Mouse (Mus musculus) CH12.LX (cell line): ENCODE results near the gene Rhobtb3. TPM values are rescaled to one million over a fixed set of nuclear protein-coding genes. Genes with fewer than 3 reads are reported as not detected.

Source experiments
- DNase-seq: peaks from one replicate; pipeline ENCODE4 v3.0.0-alpha.2; 2013; ENCODE audit errors: extremely low read depth
- H3K27ac ChIP-seq: 2 replicates; pipeline ENCODE4 v1.5.1; 2012; ENCODE audit warnings: low read depth, mild to moderate bottlenecking, control low read depth, moderate library complexity; ENCODE audit not compliant: insufficient read depth
- H3K27me3 ChIP-seq: replicated peaks from 2 replicates; pipeline ENCODE3; 2012; ENCODE audit warnings: inconsistent platforms
- H3K36me3 ChIP-seq, 2 experiments: replicated peaks in 1 of 2; 2 replicates each; pipeline versions ENCODE3 to v1.6.1; 2012; ENCODE audit warnings: inconsistent platforms in 1 of 2, low read length in 1 of 2, mild to moderate bottlenecking in 1 of 2, mixed read lengths in 1 of 2, moderate library complexity in 1 of 2; ENCODE audit not compliant: control insufficient read depth in 1 of 2, insufficient read depth in 1 of 2
- H3K4me1 ChIP-seq, 2 experiments: 2 replicates each; pipeline ENCODE4 v1.6.1; 2012; ENCODE audit warnings: inconsistent platforms in 1 of 2, moderate library complexity in 1 of 2; ENCODE audit not compliant: insufficient read depth in 2 of 2, control insufficient read depth in 1 of 2
- H3K4me2 ChIP-seq: 2 replicates; pipeline ENCODE4 v1.6.1; 2012; ENCODE audit warnings: low read depth, mild to moderate bottlenecking, control low read depth; ENCODE audit not compliant: poor library complexity, insufficient read depth, severe bottlenecking
- H3K4me3 ChIP-seq, 3 experiments: fragments of 150-350 bp in 1 of 3; sonication (generic) in 1 of 3; replicated peaks in 1 of 3; 2 replicates each; pipeline versions ENCODE3 to v1.5.1; 2011 to 2012; ENCODE audit warnings: low read depth in 2 of 3, low read length in 2 of 3, mild to moderate bottlenecking in 2 of 3, moderate library complexity in 2 of 3, control low read depth in 1 of 3, improper control_type of control experiment in 1 of 3, inconsistent platforms in 1 of 3, mixed read lengths in 1 of 3; ENCODE audit not compliant: poor library complexity in 1 of 3
- H3K79me2 ChIP-seq: replicated peaks from 2 replicates; pipeline ENCODE4 v1.6.1; 2012; ENCODE audit warnings: mild to moderate bottlenecking, moderate library complexity; ENCODE audit not compliant: control insufficient read depth, poor library complexity, insufficient read depth, severe bottlenecking; ENCODE audit errors: extremely low read depth
- H3K9ac ChIP-seq: 2 replicates; pipeline ENCODE4 v1.6.1; 2012; ENCODE audit warnings: low read depth, mild to moderate bottlenecking, control low read depth, moderate library complexity; ENCODE audit not compliant: insufficient read depth
- H3K9me3 ChIP-seq: replicated peaks from 2 replicates; pipeline ENCODE3; 2012; ENCODE audit warnings: low read length, inconsistent platforms, mixed read lengths
- BHLHE40 ChIP-seq: IDR thresholded peaks from 2 replicates; pipeline ENCODE4 v1.6.1; 2011; ENCODE audit warnings: mild to moderate bottlenecking, low read depth, low read length, improper control_type of control experiment
- CHD1 ChIP-seq: IDR thresholded peaks from 2 replicates; pipeline ENCODE4 v1.6.1; 2012; ENCODE audit warnings: low read depth, low read length, improper control_type of control experiment, inconsistent platforms
- CHD2 ChIP-seq: IDR thresholded peaks from 2 replicates; pipeline ENCODE4 v1.6.1; 2011; ENCODE audit warnings: low read length, improper control_type of control experiment
- E2F4 ChIP-seq: IDR thresholded peaks from 2 replicates; pipeline ENCODE4 v1.6.1; 2011; ENCODE audit warnings: low read depth, low read length, improper control_type of control experiment; ENCODE audit not compliant: insufficient replicate concordance
- ELF1 ChIP-seq: IDR thresholded peaks from 2 replicates; pipeline ENCODE4 v1.6.1; 2014; ENCODE audit warnings: low read depth, mild to moderate bottlenecking, inconsistent platforms, low read length, improper control_type of control experiment
- EP300 ChIP-seq: IDR thresholded peaks from 2 replicates; pipeline ENCODE4 v1.6.1; 2011; ENCODE audit warnings: low read length, improper control_type of control experiment
- ETS1 ChIP-seq: conservative IDR thresholded peaks from 2 replicates; pipeline ENCODE4 v1.6.1; 2012; ENCODE audit warnings: low read depth, mild to moderate bottlenecking, inconsistent platforms, low read length, improper control_type of control experiment, moderate library complexity
- GABPA ChIP-seq: IDR thresholded peaks from 2 replicates; pipeline ENCODE4 v1.6.1; 2012; ENCODE audit warnings: low read depth, low read length, improper control_type of control experiment, inconsistent platforms; ENCODE audit not compliant: insufficient replicate concordance
- HCFC1 ChIP-seq: IDR thresholded peaks from 2 replicates; pipeline ENCODE4 v1.6.1; 2012; ENCODE audit warnings: low read depth, mild to moderate bottlenecking, inconsistent platforms, low read length, improper control_type of control experiment
- IRF4 ChIP-seq: IDR thresholded peaks from 2 replicates; pipeline ENCODE4 v1.6.1; 2014; ENCODE audit warnings: low read depth, mild to moderate bottlenecking, inconsistent platforms, low read length, improper control_type of control experiment
- JUN ChIP-seq: IDR thresholded peaks from 2 replicates; pipeline ENCODE4 v1.6.1; 2011; ENCODE audit warnings: low read depth, mild to moderate bottlenecking, low read length, improper control_type of control experiment, moderate library complexity; ENCODE audit not compliant: insufficient read depth
- JUND ChIP-seq: conservative IDR thresholded peaks from 2 replicates; pipeline ENCODE4 v1.6.1; 2011; ENCODE audit warnings: low read depth, low read length, improper control_type of control experiment
- KAT2A ChIP-seq: IDR thresholded peaks from 2 replicates; pipeline ENCODE4 v1.6.1; 2012; ENCODE audit warnings: low read length, improper control_type of control experiment, inconsistent platforms; ENCODE audit not compliant: insufficient replicate concordance
- MAX ChIP-seq: IDR thresholded peaks from 2 replicates; pipeline ENCODE4 v1.6.1; 2011; ENCODE audit warnings: low read length, improper control_type of control experiment
- MEF2A ChIP-seq: IDR thresholded peaks from 2 replicates; pipeline ENCODE4 v1.6.1; 2014; ENCODE audit warnings: low read depth, mild to moderate bottlenecking, inconsistent platforms, low read length, improper control_type of control experiment, borderline replicate concordance
- PAX5 ChIP-seq: IDR thresholded peaks from 2 replicates; pipeline ENCODE4 v1.6.1; 2012; ENCODE audit warnings: low read length, inconsistent platforms, mixed read lengths
- POLR2A ChIP-seq: IDR thresholded peaks from 2 replicates; pipeline ENCODE4 v1.6.1; 2011; ENCODE audit warnings: low read depth, mild to moderate bottlenecking, improper control_type of control experiment, low read length
- RAD21 ChIP-seq: IDR thresholded peaks from 2 replicates; pipeline ENCODE4 v1.6.1; 2011; ENCODE audit warnings: low read depth, mild to moderate bottlenecking, low read length, improper control_type of control experiment, moderate library complexity
- RCOR1 ChIP-seq: conservative IDR thresholded peaks from 2 replicates; pipeline ENCODE4 v1.6.1; 2012; ENCODE audit warnings: low read depth, mild to moderate bottlenecking, inconsistent platforms, low read length, improper control_type of control experiment
- SIN3A ChIP-seq: IDR thresholded peaks from 2 replicates; pipeline ENCODE4 v1.6.1; 2012; ENCODE audit warnings: low read length, improper control_type of control experiment, inconsistent platforms
- SMC3 ChIP-seq: IDR thresholded peaks from 2 replicates; pipeline ENCODE4 v1.6.1; 2011; ENCODE audit warnings: low read depth, low read length, improper control_type of control experiment
- TBP ChIP-seq: conservative IDR thresholded peaks from 2 replicates; pipeline ENCODE4 v1.6.1; 2011; ENCODE audit warnings: low read depth, low read length, improper control_type of control experiment
- USF1 ChIP-seq: IDR thresholded peaks from 2 replicates; pipeline ENCODE4 v1.6.1; 2014; ENCODE audit warnings: low read depth, mild to moderate bottlenecking, inconsistent platforms, low read length, improper control_type of control experiment
- USF2 ChIP-seq: conservative IDR thresholded peaks from 2 replicates; pipeline ENCODE4 v1.6.1; 2011; ENCODE audit warnings: low read depth, low read length, improper control_type of control experiment
- ZC3H11A ChIP-seq: IDR thresholded peaks from 2 replicates; pipeline ENCODE4 v1.6.1; 2012; ENCODE audit warnings: low read depth, mild to moderate bottlenecking, inconsistent platforms, low read length, improper control_type of control experiment
- ZKSCAN1 ChIP-seq: IDR thresholded peaks from 2 replicates; pipeline ENCODE4 v1.6.1; 2012; ENCODE audit warnings: low read depth, inconsistent platforms, low read length, improper control_type of control experiment, borderline replicate concordance
- ZNF384 ChIP-seq: IDR thresholded peaks from 2 replicates; pipeline ENCODE4 v1.6.1; 2012; ENCODE audit warnings: low read depth, low read length, improper control_type of control experiment, inconsistent platforms
- dilution Hi-C: fragments of 300-500 bp; cut with MboI; formaldehyde crosslinking; loops from 2 replicates; pipeline ENCODE4 v1.14.3; 2020; ENCODE audit warnings: low sequenced_read_pairs; ENCODE audit not compliant: extremely low pct_unique_long_range_greater_than_20kb, extremely low pct_ligation_motif_present
- in situ Hi-C: fragments of 300-500 bp; cut with MboI; formaldehyde crosslinking; loops from 3 replicates; pipeline ENCODE4 v1.14.3; 2019; ENCODE audit warnings: low sequenced_read_pairs, low pct_ligation_motif_present, low pct_unique_long_range_greater_than_20kb, mixed read lengths
- polyA plus RNA-seq: library from polyadenylated mRNA; unstranded; fragments of >175 nt; gene quantifications from 2 replicates; pipeline ENCODE4 v1.2.1, GENCODE M21; 2012; ENCODE audit warnings: low read depth; ENCODE audit not compliant: insufficient read length
- total RNA-seq, 2 experiments: library from RNA; depleted of rRNA; stranded (reverse); fragments of 300-350 nt in 1 of 2; fragments of >200 nt in 1 of 2; gene quantifications; 2 replicates each; pipeline ENCODE4 v1.2.3; 2012 to 2014

Gene Rhobtb3
- total and polyA plus RNA-seq, 3 experiments = 2.0 to 3.6 (median 3.4) TPM

DNA sequence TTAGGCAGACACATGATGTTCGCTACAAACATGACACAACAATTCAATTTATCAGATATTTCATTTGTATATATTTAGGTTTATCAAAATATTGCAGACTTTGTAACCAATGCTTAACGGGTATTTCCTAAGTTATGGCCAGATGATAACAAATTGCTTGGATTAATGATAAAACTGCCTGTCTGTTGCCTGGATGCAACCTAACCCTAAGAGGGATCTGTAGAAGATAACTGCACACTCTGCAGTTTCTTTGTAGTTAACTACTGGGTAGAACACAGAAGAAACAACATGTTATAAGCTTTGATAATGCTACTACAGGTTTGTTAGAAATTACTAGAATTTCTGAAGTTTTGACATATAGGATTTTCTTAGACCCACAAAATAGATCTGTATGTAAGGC lies 32.5 kb upstream of the Rhobtb3 start:
- no peak overlapping the region for H3K9ac ChIP-seq
- no peak overlapping the region for H3K4me3 ChIP-seq
- dilution Hi-C loops (no loop called here), in situ Hi-C loops (no loop called here)
- TF ChIP-seq USF1 = no peak
- TF ChIP-seq ETS1 = no peak
- no peak for TF ChIP-seq MEF2A
- no peak for TF ChIP-seq MAX
- no peak for TF ChIP-seq POLR2A
- no peak for TF ChIP-seq ZC3H11A
- no peak for TF ChIP-seq JUND
- TF ChIP-seq KAT2A = no peak
- TF ChIP-seq HCFC1 = no peak
- no peak for TF ChIP-seq ZNF384
- TF ChIP-seq CHD2 = no peak
- no peak for TF ChIP-seq ZKSCAN1
- TF ChIP-seq ELF1 = no peak
- TF ChIP-seq CHD1 = no peak
- no peak for TF ChIP-seq USF2
- no peak for TF ChIP-seq SIN3A
- no peak for TF ChIP-seq IRF4
- TF ChIP-seq SMC3 = no peak
- no peak for TF ChIP-seq E2F4
- H3K36me3 ChIP-seq = no peaks in the 10 kb centered on the region
- no peaks in the 10 kb centered on the region for H3K4me1 ChIP-seq
- H3K79me2 ChIP-seq = no peaks in the 10 kb centered on the region
- no peaks in the 10 kb centered on the region for H3K27me3 ChIP-seq
- no peak overlapping the region for H3K4me2 ChIP-seq
- DNase-seq = no peak
- no peak overlapping the region for H3K27ac ChIP-seq
- no peaks in the 10 kb centered on the region for H3K9me3 ChIP-seq

DNA sequence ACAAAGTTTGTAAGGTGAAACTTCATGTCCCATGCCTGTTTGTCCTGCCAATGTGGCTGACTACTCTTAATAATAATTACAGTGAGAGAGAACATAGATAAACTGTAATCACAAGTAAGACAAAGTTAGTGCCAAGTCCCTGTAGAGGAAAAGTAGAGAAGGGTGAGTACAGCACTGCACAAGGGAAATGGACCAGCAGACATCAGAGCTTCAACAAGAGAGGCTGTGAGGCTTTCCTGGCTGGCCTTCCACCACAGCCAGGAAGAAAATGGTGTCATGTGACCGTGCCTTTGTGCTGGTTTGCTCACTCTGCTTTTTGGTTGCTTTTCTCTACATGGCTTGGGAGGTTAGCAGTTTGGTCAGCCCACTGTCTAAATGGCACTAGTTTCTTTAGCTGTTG lies 31.9 kb upstream of the Rhobtb3 start:
- H3K4me2 ChIP-seq = no peak overlapping the region
- no peaks in the 10 kb centered on the region for H3K27me3 ChIP-seq
- DNase-seq = no peak
- no peaks in the 10 kb centered on the region for H3K36me3 ChIP-seq
- no peak overlapping the region for H3K9ac ChIP-seq
- no peak overlapping the region for H3K4me3 ChIP-seq
- H3K27ac ChIP-seq = no peak overlapping the region
- H3K4me1 ChIP-seq = no peaks in the 10 kb centered on the region
- TF ChIP-seq PAX5 = no peak
- no peak for TF ChIP-seq RCOR1
- no peak for TF ChIP-seq POLR2A
- TF ChIP-seq RAD21 = no peak
- TF ChIP-seq BHLHE40 = no peak
- no peak for TF ChIP-seq GABPA
- TF ChIP-seq TBP = no peak
- TF ChIP-seq JUN = no peak
- TF ChIP-seq E2F4 = no peak
- TF ChIP-seq JUND = no peak
- no peak for TF ChIP-seq MAX
- no peak for TF ChIP-seq KAT2A
- TF ChIP-seq HCFC1 = no peak
- TF ChIP-seq EP300 = no peak
- TF ChIP-seq ELF1 = no peak
- dilution Hi-C loops = no loop called here
- no peaks in the 10 kb centered on the region for H3K9me3 ChIP-seq
- H3K79me2 ChIP-seq = no peaks in the 10 kb centered on the region
- in situ Hi-C loops = no loop called here
